Mouse (Mus musculus): ENCODE measurements around the gene Amer2.
"Not testable (repeated sequence)": the region's sequence is repeated elsewhere in the genome, so short reads cannot be mapped to it uniquely, and the experiment has no call there.

Gene Amer2

DNA sequence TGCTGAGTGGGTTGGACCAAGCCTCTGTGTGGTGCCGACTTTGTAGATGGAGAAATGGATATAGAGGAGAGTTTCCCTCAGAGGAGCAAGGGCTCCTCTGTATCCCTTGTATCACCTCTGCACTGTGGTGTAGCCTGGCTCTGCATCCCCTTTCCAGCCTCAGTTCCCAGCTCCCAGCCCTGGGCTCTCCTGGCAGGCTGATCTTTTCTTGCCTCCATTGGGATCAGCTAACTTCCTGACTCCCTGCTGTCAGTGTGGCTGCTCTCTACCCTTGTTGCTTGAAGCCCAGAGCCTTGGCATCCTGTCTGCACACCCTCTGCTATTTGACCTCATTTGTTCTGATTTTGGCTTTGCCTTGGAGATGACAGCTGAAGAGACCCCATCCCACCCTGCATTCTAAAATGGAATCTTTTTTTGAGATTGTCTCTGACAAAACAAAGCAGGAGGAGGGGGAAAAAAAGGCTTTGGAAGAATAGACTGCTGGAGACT is at the start of gene Amer2:
TSS of gene Amer2 (plus strand) at position 439 of the 489 bp plus-strand sequence.
- in situ Hi-C loops (cut with MboI; ENCODE audit: low pct_unique_long_range_greater_than_20kb in 1 of 2, low sequenced_read_pairs in 2 of 2, unreplicated experiment in 1 of 2) = no loop called here

DNA sequence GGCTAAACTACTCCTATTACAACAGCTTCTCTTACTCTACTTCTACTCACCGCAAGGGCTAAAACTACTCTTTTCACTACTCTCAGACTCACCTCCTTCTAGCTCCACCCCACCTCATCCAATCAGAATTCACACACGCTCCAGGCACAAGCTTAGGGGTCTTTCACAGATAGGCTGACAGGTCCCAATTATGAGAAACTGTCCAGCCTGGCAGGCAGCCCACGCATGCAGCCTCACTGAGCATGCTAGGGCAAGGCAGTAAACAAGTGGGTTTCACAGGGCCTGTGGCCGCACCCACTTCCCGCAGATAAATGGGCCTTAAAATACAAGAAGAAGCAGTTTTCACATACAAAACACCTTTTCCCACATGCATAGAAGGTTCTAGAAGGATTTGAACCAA is 33.1 kb upstream of the Amer2 start:
- in situ Hi-C loops (cut with MboI; ENCODE audit: low pct_unique_long_range_greater_than_20kb in 1 of 2, low sequenced_read_pairs in 2 of 2, unreplicated experiment in 1 of 2) = not testable (repeated sequence)

DNA sequence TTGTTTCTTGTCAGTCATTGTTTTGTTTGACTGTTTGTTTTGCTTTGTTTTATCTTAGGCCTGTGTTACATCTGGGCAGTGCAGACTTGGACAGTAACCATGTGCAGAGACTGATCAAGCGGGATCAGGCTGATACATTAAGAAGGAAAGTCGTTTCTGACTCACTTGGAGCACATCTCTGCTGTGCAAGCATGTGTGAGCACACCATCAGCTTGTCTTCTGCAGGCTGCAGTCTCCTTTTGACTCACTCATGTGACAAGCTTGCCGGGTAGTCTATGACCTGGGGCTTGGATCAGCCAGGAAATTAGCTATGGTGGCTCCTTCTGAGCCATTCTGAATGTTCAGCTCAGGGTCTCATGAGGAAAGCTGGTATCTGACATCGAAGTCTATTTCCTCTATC is 32.5 kb upstream of the Amer2 start:
- in situ Hi-C loops (cut with MboI; ENCODE audit: low pct_unique_long_range_greater_than_20kb in 1 of 2, low sequenced_read_pairs in 2 of 2, unreplicated experiment in 1 of 2) = no loop called here

GRCm38 (mm10) chr14:60345326-60345876 is 27.7 kb upstream of the Amer2 start:
- in situ Hi-C loops (cut with MboI; ENCODE audit: low pct_unique_long_range_greater_than_20kb in 1 of 2, low sequenced_read_pairs in 2 of 2, unreplicated experiment in 1 of 2) = no loop called here

DNA sequence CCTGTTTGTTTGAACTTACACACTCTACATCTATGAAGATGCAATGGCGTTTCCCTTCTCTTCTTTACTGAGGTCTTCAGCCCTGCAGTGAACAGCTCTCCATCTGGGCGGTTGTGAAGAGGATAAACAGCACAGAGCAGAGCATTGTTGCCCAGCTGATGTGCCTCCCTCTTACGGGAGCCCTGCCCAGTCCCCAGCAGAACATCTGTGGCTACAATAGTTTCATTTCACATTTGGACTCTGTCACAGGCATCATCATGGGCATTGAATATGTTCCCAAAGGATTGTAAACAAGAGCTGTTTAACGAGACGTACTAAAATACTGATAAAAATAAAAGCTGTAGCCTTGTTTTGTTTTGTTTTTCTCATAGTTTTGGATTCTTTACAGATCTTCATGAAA is 14.7 kb upstream of the Amer2 start:
- in situ Hi-C loops (cut with MboI; ENCODE audit: low pct_unique_long_range_greater_than_20kb in 1 of 2, low sequenced_read_pairs in 2 of 2, unreplicated experiment in 1 of 2) = no loop called here

DNA sequence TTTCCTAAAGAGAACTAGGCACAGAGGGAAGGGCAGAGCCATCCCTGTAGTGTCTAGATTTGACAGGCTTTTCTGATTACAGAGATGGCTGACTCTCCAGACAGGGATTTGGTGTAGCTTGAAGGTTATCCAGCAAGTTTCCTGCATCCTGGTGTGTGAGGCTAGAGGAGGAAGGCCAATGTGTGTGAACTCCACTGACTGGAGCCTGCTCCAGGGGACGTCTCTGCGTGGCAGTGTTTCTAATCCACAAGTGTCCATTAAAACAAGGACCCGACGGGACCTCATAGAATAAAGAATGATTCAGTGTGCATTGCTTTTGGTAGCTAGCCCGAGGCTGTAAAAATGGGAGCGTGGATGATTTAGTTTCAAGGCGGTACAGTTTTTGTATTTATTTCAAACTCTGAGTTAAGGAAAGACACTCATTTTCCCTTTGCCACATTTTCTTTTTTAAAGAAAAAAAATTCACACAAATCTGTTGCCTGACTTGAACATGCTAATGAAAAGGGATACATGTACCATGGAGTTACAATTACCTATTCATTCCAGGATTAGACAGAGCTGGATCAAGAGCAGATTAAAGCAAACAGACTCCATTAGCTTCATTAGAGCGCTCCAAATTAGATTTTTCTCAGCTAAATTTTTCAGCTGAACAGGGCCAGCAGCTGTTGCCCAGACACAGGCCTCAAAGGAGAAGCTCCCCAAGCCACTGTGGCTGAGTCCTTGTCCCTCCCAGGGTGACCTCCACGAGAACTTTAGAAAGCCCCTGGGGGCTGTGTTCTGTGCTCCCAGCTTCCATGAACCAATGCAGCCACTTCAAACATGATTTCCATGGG is 11.5 kb upstream of the Amer2 start:
- in situ Hi-C loops (cut with MboI; ENCODE audit: low pct_unique_long_range_greater_than_20kb in 1 of 2, low sequenced_read_pairs in 2 of 2, unreplicated experiment in 1 of 2) = no loop called here

DNA sequence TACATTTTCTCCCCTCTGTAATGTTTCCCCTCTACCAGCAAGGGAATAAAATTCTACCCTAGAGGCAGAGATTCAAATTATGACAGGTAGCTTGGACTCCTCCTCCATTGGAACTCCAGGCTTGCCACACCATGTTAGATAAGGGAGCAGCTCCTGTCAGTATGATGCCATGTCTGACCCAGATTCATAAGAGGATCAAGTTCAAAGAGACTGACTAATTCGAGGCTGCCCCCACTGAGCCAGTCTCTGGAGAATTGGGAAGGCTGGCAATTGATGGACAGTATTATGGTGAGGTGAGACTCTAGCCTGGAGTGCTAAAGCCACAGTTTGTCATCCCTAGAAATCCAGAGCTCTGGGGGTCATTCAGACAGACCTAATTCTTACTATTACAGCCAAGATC is 6.3 kb upstream of the Amer2 start:
- in situ Hi-C loops (cut with MboI; ENCODE audit: low pct_unique_long_range_greater_than_20kb in 1 of 2, low sequenced_read_pairs in 2 of 2, unreplicated experiment in 1 of 2) = no loop called here

DNA sequence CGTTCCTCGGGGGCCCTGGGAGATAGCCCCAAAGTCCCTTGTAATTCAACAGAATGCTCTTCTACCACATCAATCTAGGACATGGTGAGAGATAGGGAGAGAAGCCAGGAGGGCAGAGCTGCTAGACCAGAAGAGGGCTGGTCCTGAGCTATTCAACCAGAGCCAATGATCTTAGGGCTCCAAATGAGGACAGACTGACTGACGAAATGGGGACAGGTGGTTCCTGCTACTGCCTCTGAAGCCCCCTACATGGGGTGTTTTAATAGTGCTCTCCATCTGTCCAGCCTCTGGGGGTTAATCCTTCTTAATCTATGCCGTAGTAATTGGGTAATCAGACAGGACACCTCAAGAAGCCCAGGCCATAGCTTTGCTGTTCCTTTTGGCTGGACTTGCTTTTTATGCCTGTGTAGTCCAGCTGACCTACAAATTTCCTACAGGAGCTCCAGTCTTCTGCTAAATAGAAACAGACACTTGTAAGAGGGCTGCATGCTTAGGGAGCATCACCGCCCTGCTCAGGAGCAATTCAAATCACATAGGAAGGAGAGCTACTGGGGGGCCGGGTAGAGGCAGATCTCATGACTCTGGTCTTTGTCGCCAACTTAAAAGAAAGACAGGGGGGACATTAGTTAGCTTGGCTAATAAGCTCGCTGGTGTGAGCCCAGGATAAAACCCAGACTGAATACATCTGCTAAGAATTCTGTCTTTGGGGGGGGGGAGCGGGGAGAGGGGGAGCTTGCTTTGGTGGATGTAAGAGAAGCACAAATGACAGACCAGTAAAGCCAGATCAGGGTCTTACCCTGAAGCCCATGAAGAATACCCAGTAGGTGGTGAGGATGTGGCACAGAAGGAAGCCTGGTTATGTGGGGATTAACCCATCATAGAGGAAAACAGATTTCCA is 4.0 kb upstream of the Amer2 start:
- in situ Hi-C loops (cut with MboI; ENCODE audit: low pct_unique_long_range_greater_than_20kb in 1 of 2, low sequenced_read_pairs in 2 of 2, unreplicated experiment in 1 of 2) = no loop called here

GRCm38 (mm10) chr14:60369667-60370315 is 3.3 kb upstream of the Amer2 start:
- in situ Hi-C loops (cut with MboI; ENCODE audit: low pct_unique_long_range_greater_than_20kb in 1 of 2, low sequenced_read_pairs in 2 of 2, unreplicated experiment in 1 of 2) = no loop called here

- in situ Hi-C loops (cut with MboI; ENCODE audit: low pct_unique_long_range_greater_than_20kb in 1 of 2, low sequenced_read_pairs in 2 of 2, unreplicated experiment in 1 of 2) = no loop called here
These were observed 4.0 kb downstream of the Amer2 start for GRCm38 (mm10) chr14:60377107-60377506.

- in situ Hi-C loops (cut with MboI; ENCODE audit: low pct_unique_long_range_greater_than_20kb in 1 of 2, low sequenced_read_pairs in 2 of 2, unreplicated experiment in 1 of 2) = no loop called here
These were observed 4.5 kb downstream of the Amer2 start for GRCm38 (mm10) chr14:60377546-60377945.

GRCm38 (mm10) chr14:60378057-60378565 is 5.1 kb downstream of the Amer2 start:
- in situ Hi-C loops (cut with MboI; ENCODE audit: low pct_unique_long_range_greater_than_20kb in 1 of 2, low sequenced_read_pairs in 2 of 2, unreplicated experiment in 1 of 2) = no loop called here

- in situ Hi-C loops (cut with MboI; ENCODE audit: low pct_unique_long_range_greater_than_20kb in 1 of 2, low sequenced_read_pairs in 2 of 2, unreplicated experiment in 1 of 2) = no loop called here
These were observed 5.7 kb downstream of the Amer2 start for GRCm38 (mm10) chr14:60378566-60379322.

DNA sequence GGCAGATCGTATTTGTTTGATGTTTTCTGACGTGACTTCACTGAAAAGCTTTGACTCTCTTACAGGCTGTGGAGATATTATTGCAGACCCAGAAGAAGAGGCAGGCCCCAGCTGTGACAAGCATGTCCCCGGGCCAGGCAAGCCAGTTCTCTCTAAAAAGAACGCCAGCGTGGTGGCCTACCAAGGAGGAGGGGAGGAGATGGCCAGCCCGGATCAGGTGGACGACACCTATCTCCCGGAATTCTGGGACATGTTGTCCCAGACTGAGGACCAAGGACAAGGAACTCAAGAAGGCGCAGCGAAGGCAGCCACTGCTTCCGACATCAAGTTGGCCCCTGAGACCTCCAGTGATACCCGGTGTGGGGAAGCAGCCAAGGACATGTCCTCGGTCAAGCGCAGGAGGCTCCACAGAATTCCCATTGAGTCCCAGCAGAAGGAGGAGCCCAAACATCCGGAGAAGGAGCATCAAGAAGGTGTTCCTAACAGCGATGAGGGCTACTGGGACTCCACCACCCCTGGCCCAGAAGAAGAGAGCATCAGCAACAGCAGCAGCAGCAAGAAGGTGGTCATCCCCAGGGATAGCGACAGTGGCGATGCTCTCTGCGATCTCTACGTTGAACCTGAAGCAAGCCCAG is 6.4 kb downstream of the Amer2 start:
- in situ Hi-C loops (cut with MboI; ENCODE audit: low pct_unique_long_range_greater_than_20kb in 1 of 2, low sequenced_read_pairs in 2 of 2, unreplicated experiment in 1 of 2) = no loop called here

GRCm38 (mm10) chr14:60379958-60380330 is 6.9 kb downstream of the Amer2 start:
- in situ Hi-C loops (cut with MboI; ENCODE audit: low pct_unique_long_range_greater_than_20kb in 1 of 2, low sequenced_read_pairs in 2 of 2, unreplicated experiment in 1 of 2) = no loop called here

DNA sequence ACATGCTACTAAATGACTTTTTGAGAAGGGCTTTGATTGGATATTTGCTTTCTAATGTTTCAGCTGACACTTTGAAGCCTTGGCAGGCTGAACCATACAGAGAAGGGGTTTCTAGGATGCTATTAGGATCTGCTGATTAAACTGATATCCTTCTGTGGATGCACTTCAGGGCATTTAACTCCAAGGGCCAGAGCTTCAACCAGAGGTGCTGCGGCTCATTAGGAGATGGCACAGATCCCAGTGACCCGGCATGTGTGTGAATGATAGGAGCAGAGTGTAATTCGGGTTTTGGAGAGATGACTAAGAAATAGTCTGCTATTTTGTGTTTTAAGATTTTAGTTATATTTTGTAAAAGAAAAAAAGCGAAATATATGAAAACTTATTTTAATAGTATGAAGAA is 8.6 kb downstream of the Amer2 start:
- in situ Hi-C loops (cut with MboI; ENCODE audit: low pct_unique_long_range_greater_than_20kb in 1 of 2, low sequenced_read_pairs in 2 of 2, unreplicated experiment in 1 of 2) = no loop called here

DNA sequence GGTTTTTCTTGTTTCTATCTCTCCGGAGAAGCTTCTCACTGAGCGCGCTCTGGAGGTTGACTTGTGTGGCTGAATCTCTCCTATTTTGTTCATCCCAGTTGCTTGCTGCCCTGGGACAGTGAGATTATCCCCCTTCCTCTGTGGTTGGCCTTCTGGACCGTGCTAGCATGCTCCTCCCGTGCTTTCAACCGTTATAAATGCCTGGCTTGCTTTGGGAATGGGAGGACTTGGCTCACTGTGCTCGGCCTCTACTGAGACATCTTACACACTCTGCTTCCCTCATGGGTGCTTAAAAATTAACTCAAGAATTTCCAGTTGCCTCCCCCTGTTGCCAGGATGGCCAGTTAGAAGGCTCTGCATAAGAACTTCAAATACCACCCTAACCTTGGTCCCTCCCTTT is 10.8 kb downstream of the Amer2 start:
- in situ Hi-C loops (cut with MboI; ENCODE audit: low pct_unique_long_range_greater_than_20kb in 1 of 2, low sequenced_read_pairs in 2 of 2, unreplicated experiment in 1 of 2) = no loop called here
